Mouse (Mus musculus) C2C12 (cell line): Measurements from ENCODE around the gene Stat5b.

Experiments
- CEBPB ChIP-seq: IDR thresholded peaks from one replicate; pipeline ENCODE4 v1.6.1; 2011; ENCODE audit warnings: low read depth, mild to moderate bottlenecking, control low read depth, moderate library complexity
- CTCF ChIP-seq: IDR thresholded peaks from one replicate; pipeline ENCODE4 v1.5.1; 2011; ENCODE audit not compliant: control insufficient read depth, insufficient read depth, insufficient read length
- FOSL1 ChIP-seq: IDR thresholded peaks from one replicate; pipeline ENCODE4 v1.8.0; 2011; ENCODE audit warnings: mild to moderate bottlenecking, low read length; ENCODE audit not compliant: poor library complexity, insufficient read depth, severe bottlenecking
- MAX ChIP-seq: IDR thresholded peaks from one replicate; pipeline ENCODE4 v1.6.1; 2011; ENCODE audit warnings: mild to moderate bottlenecking, control low read depth
- MYOD1 ChIP-seq: IDR thresholded peaks from one replicate; pipeline ENCODE4 v1.6.1; 2011; ENCODE audit warnings: low read depth; ENCODE audit not compliant: control insufficient read depth, insufficient read length
- USF1 ChIP-seq: IDR thresholded peaks from one replicate; pipeline ENCODE4 v1.6.1; 2011; ENCODE audit warnings: low read depth, mild to moderate bottlenecking, control low read depth, moderate library complexity

GRCm38 (mm10) chr11:100785774-100786173, 64.8 kb downstream of the Stat5b start:
- TF ChIP-seq CTCF (no peak), USF1 (no peak), MYOD1 (no peak), FOSL1 (no peak), MAX (no peak), CEBPB (no peak)
